Mouse (Mus musculus) liver, adult 2 months (tissue): ENCODE results near the gene Pfdn4.

Experiments used
- CTCF ChIP-seq: fragments of 200-500 bp; IDR thresholded peaks from 2 replicates; pipeline ENCODE4 v1.5.1; 2011; ENCODE audit warnings: low read depth, low read length, control low read depth
- POLR2A ChIP-seq: fragments of 200-500 bp; IDR thresholded peaks from 2 replicates; pipeline ENCODE4 v1.6.1; 2011; ENCODE audit warnings: low read length, control low read depth; ENCODE audit not compliant: insufficient read depth; ENCODE audit errors: extremely low read depth

DNA sequence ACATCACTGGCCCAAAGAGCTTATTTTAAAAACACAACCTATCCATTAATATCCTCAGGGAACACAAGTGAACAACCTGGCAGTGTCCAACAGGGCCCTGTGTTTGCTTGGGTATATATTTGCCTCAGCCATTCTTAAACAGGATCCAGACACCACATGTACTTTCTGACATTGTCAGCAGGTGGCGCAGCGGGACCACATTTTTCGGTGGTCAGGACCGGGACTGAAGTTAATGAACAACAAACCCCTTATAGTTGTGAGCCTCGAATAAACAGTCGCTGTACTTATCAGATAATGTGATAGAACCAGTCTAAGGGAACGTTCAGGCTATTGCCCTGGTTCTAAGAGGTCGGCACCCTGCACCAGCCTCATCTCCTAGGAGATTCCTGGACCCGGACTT lies 45.3 kb upstream of the Pfdn4 start:
- TF ChIP-seq CTCF (peak; percentile 87), POLR2A (no peak)
